Mouse (Mus musculus) neural tube, embryonic 14.5 days (tissue): ENCODE data around the gene Fastkd5. TPM values are rescaled to one million over a fixed set of nuclear protein-coding genes. Genes with fewer than 3 reads are reported as not detected.
A peak's percentile ranks its signal among the peaks of the same experiment; 100 is the strongest.

ENCODE experiments used
- ATAC-seq: fragments of 200-750 bp; cut with Nextera tagmentation; 2 replicates; pipeline ENCODE4 v1.8.0; 2017; ENCODE audit warnings: low read depth, mild to moderate bottlenecking, moderate TSS enrichment, moderate library complexity
- H3K27ac ChIP-seq: fragments of 300-500 bp; sonication (generic); 2 replicates; pipeline ENCODE4 v1.5.1; 2014; ENCODE audit warnings: low read depth, mild to moderate bottlenecking, control low read depth, low read length, moderate library complexity, mixed read lengths
- H3K27me3 ChIP-seq: fragments of 300-500 bp; sonication (generic); 2 replicates; pipeline ENCODE4 v1.6.1; 2014; ENCODE audit warnings: low read length; ENCODE audit not compliant: control insufficient read depth, insufficient read depth
- H3K36me3 ChIP-seq: fragments of 300-500 bp; sonication (generic); 2 replicates; pipeline ENCODE4 v1.6.1; 2014; ENCODE audit warnings: low read length, mixed read lengths; ENCODE audit not compliant: control insufficient read depth, insufficient read depth
- H3K4me1 ChIP-seq: fragments of 300-500 bp; sonication (generic); 2 replicates; pipeline ENCODE4 v1.6.1; 2014; ENCODE audit warnings: low read length; ENCODE audit not compliant: control insufficient read depth, insufficient read depth
- H3K4me2 ChIP-seq: fragments of 300-500 bp; sonication (generic); 2 replicates; pipeline ENCODE4 v1.6.1; 2014; ENCODE audit warnings: mild to moderate bottlenecking, low read depth, low read length, control low read depth
- H3K4me3 ChIP-seq: fragments of 300-500 bp; sonication (generic); 2 replicates; pipeline ENCODE4 v1.5.1; 2014; ENCODE audit warnings: low read depth, low read length, control low read depth, mixed read lengths
- H3K9ac ChIP-seq: fragments of 300-500 bp; sonication (generic); replicated peaks from 2 replicates; pipeline ENCODE4 v1.6.1; 2014; ENCODE audit warnings: low read depth, mild to moderate bottlenecking, control low read depth, low read length, mixed read lengths
- H3K9me3 ChIP-seq: fragments of 300-500 bp; sonication (generic); 2 replicates; pipeline ENCODE4 v1.6.1; 2016; ENCODE audit warnings: low read length; ENCODE audit not compliant: control insufficient read depth
- WGBS: fragments of 180-500 bp; shearing (Covaris S2); extraction: QIAGEN DNeasy Blood & Tissue Kit; methylation state at CpG from one replicate; pipeline ENCODE4 v1.1.7; 2014; 5-methylcytosine and 5-hydroxymethylcytosine counted together
- polyA plus RNA-seq: library from polyadenylated mRNA; unstranded; fragments of >200 nt; fragmentation: Nextera tagmentation; extraction: Ambion mirVana; gene quantifications from 2 replicates; pipeline ENCODE4 v1.2.1, GENCODE M21; 2014

Gene Fastkd5
- polyA plus RNA-seq, result 12.4 and 14.6 TPM in 2 replicates

DNA sequence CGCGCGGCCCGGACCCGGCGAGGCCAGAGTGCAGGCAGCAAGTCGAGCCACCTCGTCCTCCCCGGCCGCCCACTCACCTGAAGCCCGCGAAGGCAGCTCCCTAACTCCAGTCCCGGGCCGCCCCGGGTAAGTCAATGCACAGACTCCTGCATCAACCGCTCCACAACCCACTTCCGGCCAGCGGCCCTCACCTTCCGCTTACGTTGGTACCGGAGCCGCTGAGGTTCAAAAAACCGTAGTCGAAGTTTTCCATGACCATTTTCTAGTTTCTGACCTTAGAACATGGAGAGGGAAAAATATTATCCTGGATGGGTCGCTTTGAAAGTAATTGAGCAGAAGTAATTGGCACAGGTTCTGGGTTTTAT lies at the start of gene Fastkd5, which contains the start of gene Ubox5:
Fastkd5 (minus strand) TSS at position 189 of the 365 bp plus-strand sequence.
Ubox5 (minus strand) TSS at position 200 of the 365 bp plus-strand sequence.
- peaks cover 8% of the 10 kb centered on the region; the same call in 1 of the 2 replicates for H3K4me1 ChIP-seq
- H3K4me3 ChIP-seq, result peak within 1 kb of the TSS; percentile 98
- ATAC-seq, result peak; percentile 89
- no peaks in the 10 kb centered on the region for H3K9me3 ChIP-seq
- H3K9ac ChIP-seq, result peak within 1 kb of the TSS; percentile 90
- H3K27me3 ChIP-seq, result peaks cover 11% of the 10 kb centered on the region
- peak within 1 kb of the TSS; percentile 87 for H3K4me2 ChIP-seq
- H3K36me3 ChIP-seq, result peaks cover 7% of the 10 kb centered on the region
- WGBS, result under 1% methylated on average over 25 of the region's 25 CpGs
- H3K27ac ChIP-seq, result peak within 1 kb of the TSS; percentile 60

DNA sequence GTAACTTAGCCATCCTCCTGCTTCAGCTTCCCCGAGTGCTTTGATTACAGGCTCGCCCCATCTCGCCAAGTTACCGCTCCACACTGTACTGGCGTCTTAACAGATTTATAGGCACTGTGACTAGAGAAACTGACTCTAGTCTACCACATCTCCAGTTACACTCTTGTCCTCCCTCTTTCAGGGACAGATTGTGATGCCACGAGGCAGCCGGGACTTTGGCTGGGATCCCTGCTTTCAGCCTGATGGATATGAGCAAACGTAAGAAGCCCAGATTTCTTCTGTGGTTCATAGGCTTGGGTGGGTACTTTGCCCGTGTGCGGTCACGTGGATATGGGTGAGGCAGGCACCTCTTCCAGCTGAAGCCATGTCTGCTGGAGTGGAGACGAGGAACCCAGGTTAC lies 49.3 kb upstream of the Fastkd5 start:
- Histone ChIP-seq H3K4me2 (no peak overlapping the region), H3K36me3 (peaks cover 66% of the 10 kb centered on the region), H3K9ac (no peak overlapping the region), H3K9me3 (no peaks in the 10 kb centered on the region), H3K27me3 (no peaks in the 10 kb centered on the region), H3K4me3 (no peak overlapping the region), H3K4me1 (no peaks in the 10 kb centered on the region), H3K27ac (no peak overlapping the region)
- ATAC-seq, result no peak
- 97% methylated on average over 12 of the region's 12 CpGs for WGBS

- H3K4me3 ChIP-seq, result no peak overlapping the region
- H3K4me2 ChIP-seq, result no peak overlapping the region
- H3K36me3 ChIP-seq, result peaks cover 77% of the 10 kb centered on the region
- no peak for ATAC-seq
- no peaks in the 10 kb centered on the region; the same call in 1 of the 2 replicates for H3K9me3 ChIP-seq
- H3K9ac ChIP-seq, result no peak overlapping the region
- WGBS, result 90% methylated on average over 10 of the region's 10 CpGs
- H3K4me1 ChIP-seq, result no peaks in the 10 kb centered on the region
- H3K27me3 ChIP-seq, result no peaks in the 10 kb centered on the region
- no peak overlapping the region for H3K27ac ChIP-seq
Observed at GRCm38 (mm10) chr2:130677211-130677610, 47.4 kb upstream of the Fastkd5 start.

DNA sequence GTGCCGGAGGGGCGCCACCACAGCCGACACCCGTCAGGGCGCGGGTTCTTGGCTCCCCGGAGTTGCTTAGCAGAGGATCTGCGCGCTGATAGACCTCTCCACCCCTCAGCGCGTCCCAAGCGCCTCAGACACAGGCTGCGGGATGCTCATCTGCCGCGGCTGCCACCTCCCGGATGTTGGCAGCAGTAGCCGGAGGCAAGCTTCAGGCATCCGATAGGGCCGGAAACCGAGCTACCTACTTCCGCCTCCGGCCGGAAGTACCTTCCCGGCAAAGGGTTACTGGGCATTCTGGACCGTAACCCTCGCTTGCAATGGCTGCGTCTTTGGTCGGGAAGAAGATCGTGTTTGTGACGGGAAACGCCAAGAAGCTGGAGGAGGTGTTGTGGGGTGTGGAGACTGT lies 37.7 kb upstream of the Fastkd5 start, which contains the start of gene Itpa:
Itpa (plus strand) TSS at position 52 of the 400 bp plus-strand sequence.
- Histone ChIP-seq H3K36me3 (peaks cover 7% of the 10 kb centered on the region; the same call in 1 of the 2 replicates), H3K9ac (peak within 1 kb of the TSS; percentile 64), H3K27me3 (no peaks in the 10 kb centered on the region), H3K27ac (peak within 1 kb of the TSS; percentile 78), H3K9me3 (no peaks in the 10 kb centered on the region), H3K4me1 (peaks cover 15% of the 10 kb centered on the region), H3K4me3 (peak within 1 kb of the TSS; percentile 68), H3K4me2 (peak within 1 kb of the TSS; percentile 85)
- peak; percentile 81 for ATAC-seq
- WGBS, result under 1% methylated on average over 31 of the region's 31 CpGs

GRCm38 (mm10) chr2:130664102-130664701 lies 34.4 kb upstream of the Fastkd5 start, which contains the start of gene Ddrgk1:
TSS of gene Ddrgk1 (minus strand) at chr2:130664659.
- Histone ChIP-seq H3K27ac (peak within 1 kb of the TSS; percentile 99), H3K9me3 (no peaks in the 10 kb centered on the region), H3K4me3 (peak within 1 kb of the TSS; percentile 54), H3K9ac (peak within 1 kb of the TSS; percentile 78), H3K27me3 (no peaks in the 10 kb centered on the region), H3K4me2 (peak within 1 kb of the TSS; percentile 66), H3K4me1 (peaks cover 15% of the 10 kb centered on the region), H3K36me3 (peaks cover 24% of the 10 kb centered on the region)
- ATAC-seq, result peak; percentile 97
- WGBS, result under 1% methylated on average over 39 of the region's 40 CpGs

- WGBS, result 90% methylated on average over 11 of the region's 11 CpGs
- Histone ChIP-seq H3K27me3 (no peaks in the 10 kb centered on the region), H3K9ac (peak overlapping the region; percentile 78), H3K4me2 (peak overlapping the region; percentile 66), H3K27ac (no peak overlapping the region), H3K9me3 (no peaks in the 10 kb centered on the region), H3K4me1 (peaks cover 12% of the 10 kb centered on the region), H3K36me3 (peaks cover 29% of the 10 kb centered on the region), H3K4me3 (peak overlapping the region; percentile 54)
- no peak for ATAC-seq
Observed at GRCm38 (mm10) chr2:130663342-130663741, 33.5 kb upstream of the Fastkd5 start.

DNA sequence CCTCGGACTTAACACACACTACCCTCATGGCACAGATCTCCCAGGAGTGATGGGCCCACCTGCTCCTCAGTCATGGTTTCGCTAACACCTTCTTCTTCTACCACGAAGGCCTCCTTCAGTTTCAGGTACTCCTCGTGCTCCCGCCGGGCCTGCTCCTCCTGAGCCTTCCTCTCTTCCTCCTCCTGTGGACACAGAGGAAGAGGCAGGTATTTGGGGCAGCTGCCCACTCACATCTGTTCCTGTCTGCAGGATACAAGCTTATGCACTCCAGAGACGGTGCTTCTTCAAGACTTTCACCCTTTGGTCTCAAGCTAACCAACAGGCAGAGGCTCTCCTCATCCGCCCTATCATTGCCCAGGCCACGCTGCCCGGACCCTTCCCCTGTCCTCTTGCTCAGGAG lies 28.7 kb upstream of the Fastkd5 start:
- Histone ChIP-seq H3K27me3 (no peaks in the 10 kb centered on the region), H3K4me1 (peaks cover 7% of the 10 kb centered on the region), H3K4me2 (no peak overlapping the region), H3K27ac (no peak overlapping the region), H3K4me3 (no peak overlapping the region), H3K9me3 (no peaks in the 10 kb centered on the region), H3K9ac (no peak overlapping the region), H3K36me3 (peaks cover 71% of the 10 kb centered on the region)
- no peak for ATAC-seq
- WGBS, result 98% methylated on average over 10 of the region's 10 CpGs

DNA sequence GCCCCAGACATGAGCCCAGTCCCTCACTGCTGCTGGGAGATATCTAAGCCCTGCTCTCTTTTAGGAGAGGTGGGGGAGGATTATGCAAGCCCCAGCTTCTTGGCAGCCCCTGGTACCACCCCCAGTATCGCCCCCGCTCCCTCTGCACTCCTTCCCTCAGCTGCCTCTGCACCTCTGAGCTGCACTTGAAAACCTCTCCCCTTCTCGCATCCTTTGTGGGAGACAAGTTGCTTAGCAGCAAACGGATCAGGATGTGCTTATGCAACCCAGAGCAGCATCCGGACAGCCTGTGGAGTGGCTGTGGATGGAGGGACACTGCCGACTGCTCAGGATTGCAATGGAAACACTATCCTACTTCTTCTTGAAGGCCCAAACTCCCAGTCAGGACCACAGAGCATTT lies 27.7 kb upstream of the Fastkd5 start:
- Histone ChIP-seq H3K27me3 (no peaks in the 10 kb centered on the region), H3K9ac (no peak overlapping the region), H3K36me3 (peaks cover 74% of the 10 kb centered on the region), H3K4me1 (no peaks in the 10 kb centered on the region), H3K4me3 (no peak overlapping the region), H3K27ac (no peak overlapping the region), H3K4me2 (no peak overlapping the region), H3K9me3 (no peaks in the 10 kb centered on the region)
- no peak for ATAC-seq
- WGBS, result 86% methylated on average over 6 of the region's 6 CpGs

DNA sequence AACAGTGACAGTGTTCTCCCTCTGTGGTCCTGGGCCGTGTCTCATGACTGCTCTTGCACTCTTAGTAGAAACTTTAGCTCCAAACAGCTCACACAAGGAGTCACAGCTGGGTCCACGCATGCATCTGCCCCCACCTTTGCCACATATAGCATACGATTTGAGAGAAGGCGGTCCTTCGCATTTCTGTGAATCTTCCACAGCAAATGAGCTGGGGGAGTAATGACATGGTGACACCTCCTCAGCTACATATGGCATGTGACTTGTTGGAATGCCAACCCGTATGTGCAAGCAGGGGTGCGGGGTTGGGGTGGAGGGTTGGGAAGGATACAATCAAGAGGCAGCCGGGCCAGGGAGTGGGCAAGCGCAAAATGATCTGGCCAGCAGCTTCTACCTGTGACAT lies 26.7 kb upstream of the Fastkd5 start:
- H3K4me2 ChIP-seq, result no peak overlapping the region
- H3K9ac ChIP-seq, result no peak overlapping the region
- H3K9me3 ChIP-seq, result no peaks in the 10 kb centered on the region
- H3K27ac ChIP-seq, result no peak overlapping the region
- H3K27me3 ChIP-seq, result no peaks in the 10 kb centered on the region
- H3K4me1 ChIP-seq, result no peaks in the 10 kb centered on the region
- no peak for ATAC-seq
- no peak overlapping the region for H3K4me3 ChIP-seq
- peaks cover 68% of the 10 kb centered on the region for H3K36me3 ChIP-seq
- WGBS, result 95% methylated on average over 9 of the region's 9 CpGs
